Mouse (Mus musculus): ENCODE measurements around the gene Armh3. TPM values are rescaled to one million over a fixed set of nuclear protein-coding genes. Genes with fewer than 3 reads are reported as not detected.
A peak's percentile ranks its signal among the peaks of the same experiment; 100 is the strongest.
"Not testable (repeated sequence)": the region's sequence is repeated elsewhere in the genome, so short reads cannot be mapped to it uniquely, and the experiment has no call there.

Gene Armh3
- total RNA-seq, 2 experiments from 2014 or later: 20.8 to 21.9 TPM

GRCm38 (mm10) chr19:45998694-45999217, 468 bp upstream of the Armh3 start:
- no peak for DNase-seq (ENCODE audit: low spot score in 2 of 2)
- intact Hi-C loops (cut with DNase I): no loop called here

DNA sequence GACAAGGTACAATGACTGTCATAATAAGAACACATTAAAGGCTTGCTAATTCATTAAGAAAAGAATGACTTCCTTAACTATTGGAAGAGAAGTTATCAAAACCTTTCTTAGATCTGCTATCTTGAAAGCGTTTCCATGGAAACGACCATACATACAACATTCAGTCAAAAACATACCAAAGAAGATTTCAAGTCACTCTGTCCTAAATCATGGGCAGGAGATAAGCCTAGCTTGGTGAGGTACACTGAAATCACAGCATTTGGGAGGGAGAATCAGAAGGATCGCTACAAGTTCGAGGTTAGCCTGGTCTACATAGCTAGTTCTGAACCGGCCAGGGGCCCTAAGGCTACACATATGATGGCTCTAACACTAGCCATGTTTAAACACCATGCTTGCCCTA, 923 bp downstream of the Armh3 start:
- DNase-seq (ENCODE audit: low spot score in 2 of 2): no peak
- intact Hi-C loops (cut with DNase I): no loop called here

DNA sequence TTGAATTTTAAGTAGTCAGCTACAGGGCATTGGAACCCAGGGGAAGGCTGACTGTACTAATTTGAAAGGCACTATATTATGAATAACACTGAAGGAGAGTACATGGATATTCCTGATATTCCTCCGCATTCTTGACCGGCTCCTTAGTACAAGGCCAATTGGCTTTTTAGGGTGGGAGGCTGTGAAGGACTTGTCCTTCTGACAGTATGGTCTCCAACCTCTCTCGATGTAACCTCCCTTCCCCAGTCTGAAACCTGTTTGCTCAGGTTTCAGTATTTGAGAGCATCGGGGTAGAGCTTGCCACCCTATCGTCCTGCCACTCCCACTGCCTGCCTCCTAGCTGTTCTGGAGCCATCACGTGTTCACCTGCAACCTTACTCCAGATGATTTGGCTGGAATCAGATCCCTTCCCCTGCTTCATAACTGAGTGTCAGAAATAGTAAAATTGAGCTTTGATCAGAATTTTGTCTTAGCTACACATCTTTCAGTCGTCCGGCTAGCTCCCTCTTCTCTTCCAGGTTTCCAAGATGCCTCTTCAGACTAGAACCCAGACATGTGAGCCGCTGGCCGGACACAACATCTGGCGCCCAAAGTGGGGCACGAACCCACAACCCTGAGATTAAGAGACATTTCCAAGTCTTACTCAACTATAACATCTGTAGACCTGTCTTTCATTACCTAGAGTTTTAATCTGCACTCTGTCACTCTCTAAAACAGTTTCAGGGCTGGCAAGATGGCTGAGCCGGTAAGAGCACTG, 4.1 kb downstream of the Armh3 start:
- no peak for DNase-seq (ENCODE audit: low spot score in 2 of 2)
- intact Hi-C loops (cut with DNase I): no loop called here

DNA sequence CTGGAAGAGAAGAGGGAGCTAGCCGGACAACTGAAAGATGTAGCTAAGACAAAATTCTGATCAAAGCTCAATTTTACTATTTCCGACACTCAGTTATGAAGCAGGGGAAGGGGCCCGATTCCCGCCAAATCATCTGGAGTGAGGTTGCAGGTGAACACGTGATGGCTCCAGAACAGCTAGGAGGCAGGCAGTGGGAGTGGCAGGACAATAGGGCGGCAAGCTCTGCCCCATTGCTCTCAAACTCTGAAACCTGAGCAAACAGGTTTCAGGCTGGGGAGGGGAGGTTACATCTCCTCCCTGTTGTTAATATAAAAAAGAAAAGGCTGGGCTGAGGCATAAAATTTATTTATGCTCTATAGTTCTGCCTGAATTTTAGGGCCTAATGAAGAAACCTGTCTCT, 4.8 kb downstream of the Armh3 start:
- intact Hi-C loops (cut with DNase I); DNase-seq (ENCODE audit: low spot score in 2 of 2): not testable (repeated sequence)

DNA sequence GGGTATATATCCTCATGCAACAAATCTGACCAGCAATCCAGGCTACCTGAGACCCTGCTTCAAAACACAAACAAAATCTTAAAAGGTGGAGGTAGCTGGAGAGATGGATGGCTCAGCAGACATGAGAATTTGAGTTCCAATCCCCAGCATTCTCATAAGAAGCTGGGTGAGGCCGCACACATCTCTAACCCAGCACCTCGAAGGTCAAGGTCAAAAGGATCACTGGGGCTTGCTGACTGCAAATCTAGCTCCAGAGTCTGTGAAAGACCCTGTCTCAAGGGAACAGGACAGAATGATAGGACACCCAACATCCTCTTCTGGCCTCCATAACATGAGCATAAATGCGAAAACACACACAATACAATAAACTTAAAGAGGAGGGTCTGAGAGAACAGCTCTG, 7.1 kb downstream of the Armh3 start:
- DNase-seq (ENCODE audit: low spot score in 2 of 2): no peak
- intact Hi-C loops (cut with DNase I): no loop called here

GRCm38 (mm10) chr19:45988238-45988637, 10.1 kb downstream of the Armh3 start:
- intact Hi-C loops (cut with DNase I): no loop called here

GRCm38 (mm10) chr19:45984379-45984778, 13.9 kb downstream of the Armh3 start:
- intact Hi-C loops (cut with DNase I): no loop called here
- DNase-seq (ENCODE audit: low spot score in 2 of 2): no peak

More at GRCm38 (mm10) chr19:45988238-45988637, 10.1 kb downstream of the Armh3 start:
- no peak for DNase-seq (ENCODE audit: low spot score in 2 of 2)

DNA sequence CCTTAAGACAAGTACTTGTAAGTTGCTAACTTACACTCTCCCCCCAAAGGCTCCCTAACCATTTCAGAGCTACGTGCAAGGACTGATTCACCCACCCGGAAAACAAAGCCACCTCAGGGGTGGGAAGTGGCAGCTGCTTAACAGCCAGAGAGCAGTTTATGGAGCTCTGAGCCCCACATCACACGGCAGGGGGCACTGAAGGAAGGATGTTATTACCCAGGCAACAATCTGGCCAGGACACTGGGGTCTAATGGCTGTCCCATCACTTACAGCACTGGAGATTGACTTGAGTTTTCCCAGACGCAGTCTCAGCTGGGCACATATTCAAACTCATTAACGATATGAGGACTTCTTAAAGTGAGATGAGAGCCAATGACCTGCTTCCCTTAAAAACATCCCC, 37.5 kb downstream of the Armh3 start:
- intact Hi-C loops (cut with DNase I): loop anchor here (5.0 kb wide), 1 partner anchor 52 kb away; no protein-coding TSS in a partner anchor
- DNase-seq (ENCODE audit: low spot score in 2 of 2): no peak

GRCm38 (mm10) chr19:45956736-45957135, 41.6 kb downstream of the Armh3 start:
- peak; percentile 56 to 80 for DNase-seq (ENCODE audit: low spot score in 2 of 2)
- intact Hi-C loops (cut with DNase I): loop anchor here (5.0 kb wide), 1 partner anchor 39 kb away; no protein-coding TSS in a partner anchor

GRCm38 (mm10) chr19:45953286-45953685, 45.0 kb downstream of the Armh3 start:
- intact Hi-C loops (cut with DNase I): loop anchor here (2.0 kb wide), 1 partner anchor 140 kb away; no protein-coding TSS in a partner anchor
- DNase-seq (ENCODE audit: low spot score in 2 of 2): peak; percentile 59 to 62

- intact Hi-C loops (cut with DNase I): no loop called here
- no peak for DNase-seq (ENCODE audit: low spot score in 2 of 2)
Observed at GRCm38 (mm10) chr19:45949236-45949635, 49.1 kb downstream of the Armh3 start.

DNA sequence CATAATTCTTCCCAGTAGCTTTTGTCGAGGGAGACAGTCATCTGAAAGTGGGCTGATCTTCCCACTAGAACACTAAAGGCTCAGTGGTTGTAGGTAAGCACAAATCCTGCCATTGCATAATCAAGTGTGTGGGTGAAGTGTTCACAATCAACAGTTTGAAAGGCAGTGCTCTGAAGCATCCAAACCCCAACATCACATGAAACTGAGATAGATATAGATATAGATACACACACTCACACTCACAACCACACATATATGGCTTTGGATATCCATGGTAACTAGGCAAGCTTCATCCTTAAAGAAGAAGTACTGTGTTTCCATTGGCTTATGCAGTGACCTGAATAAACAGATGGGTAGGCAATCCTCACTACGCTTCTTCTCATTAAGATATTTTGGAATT, 50.5 kb downstream of the Armh3 start:
- peak; percentile 40 to 82 for DNase-seq (ENCODE audit: low spot score in 2 of 2)
- intact Hi-C loops (cut with DNase I): no loop called here

DNA sequence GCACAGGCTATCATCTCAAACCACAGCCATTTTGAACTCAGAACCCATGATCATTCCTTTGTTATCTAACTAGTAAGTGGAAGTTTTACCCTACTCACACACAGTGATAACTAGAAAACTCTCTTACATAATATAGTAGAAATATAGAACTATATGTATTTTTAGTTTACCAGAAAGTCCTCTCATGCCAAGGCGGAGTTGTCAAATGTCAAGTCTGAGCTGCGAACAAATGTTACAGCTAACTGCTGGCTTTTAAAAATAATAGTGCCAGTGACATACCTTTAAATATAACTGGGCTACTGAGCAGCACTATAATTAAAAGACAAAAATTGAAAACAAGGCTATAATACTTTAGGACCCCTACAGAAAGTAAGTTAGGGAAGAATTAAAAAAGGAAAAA, 51.0 kb downstream of the Armh3 start:
- peak in 1 of 2 experiments; percentile 23 for DNase-seq (ENCODE audit: low spot score in 2 of 2)

DNA sequence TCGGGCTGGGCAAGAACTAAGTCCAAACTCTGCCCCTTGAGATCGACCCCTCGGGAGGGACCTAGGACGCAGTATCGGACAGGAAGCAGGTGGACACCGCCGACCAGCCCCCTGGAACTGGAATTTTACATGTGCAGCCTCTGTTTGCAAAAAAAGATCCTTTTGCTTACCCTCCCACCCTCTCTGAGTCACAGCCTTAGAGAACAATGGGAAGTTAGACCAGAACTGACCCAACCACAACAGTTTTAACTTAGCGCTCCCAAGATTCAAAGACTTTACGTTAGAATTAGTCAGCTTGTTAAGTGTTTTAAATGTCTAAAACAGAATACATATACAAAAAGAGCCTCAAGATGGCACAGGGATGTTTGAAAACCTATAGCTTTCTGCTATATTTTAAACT, 51.7 kb downstream of the Armh3 start:
- no peak for DNase-seq (ENCODE audit: low spot score in 2 of 2)
- intact Hi-C loops (cut with DNase I): no loop called here

More for the DNA sequence above, 51.0 kb downstream of the Armh3 start:
- intact Hi-C loops (cut with DNase I): no loop called here

- no peak for DNase-seq (ENCODE audit: low spot score in 2 of 2)
- intact Hi-C loops (cut with DNase I): no loop called here
Observed at GRCm38 (mm10) chr19:45945986-45946385, 52.3 kb downstream of the Armh3 start.

GRCm38 (mm10) chr19:45943758-45944157, 54.5 kb downstream of the Armh3 start:
- intact Hi-C loops (cut with DNase I): no loop called here

DNA sequence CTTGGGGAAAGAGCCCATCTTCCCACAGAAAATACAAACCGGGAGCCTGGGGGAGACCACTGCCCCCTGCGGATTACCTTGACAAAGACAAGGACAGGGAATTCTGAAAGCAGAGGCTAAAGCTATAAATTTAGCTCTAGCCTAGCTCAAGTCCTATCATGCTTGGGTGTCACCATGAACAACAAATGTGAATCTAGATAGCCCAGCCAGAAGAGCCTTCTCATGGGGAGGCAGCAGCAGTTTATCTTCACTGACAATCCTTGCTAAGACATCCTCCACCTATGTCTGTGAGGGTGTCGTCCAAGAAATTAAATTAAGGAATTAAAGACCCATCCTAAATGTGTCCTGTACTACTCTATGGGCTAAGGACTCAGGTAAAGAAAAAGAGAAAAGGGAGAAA, 60.2 kb downstream of the Armh3 start:
- intact Hi-C loops (cut with DNase I): no loop called here
- DNase-seq (ENCODE audit: low spot score in 2 of 2): no peak

More at GRCm38 (mm10) chr19:45943758-45944157, 54.5 kb downstream of the Armh3 start:
- no peak for DNase-seq (ENCODE audit: low spot score in 2 of 2)

GRCm38 (mm10) chr19:45937530-45937929, 60.8 kb downstream of the Armh3 start:
- peak in 1 of 2 experiments; percentile 28 for DNase-seq (ENCODE audit: low spot score in 2 of 2)
- intact Hi-C loops (cut with DNase I): no loop called here

GRCm38 (mm10) chr19:45927236-45927635, 71.1 kb downstream of the Armh3 start:
- no peak for DNase-seq (ENCODE audit: low spot score in 2 of 2)
- intact Hi-C loops (cut with DNase I): no loop called here

DNA sequence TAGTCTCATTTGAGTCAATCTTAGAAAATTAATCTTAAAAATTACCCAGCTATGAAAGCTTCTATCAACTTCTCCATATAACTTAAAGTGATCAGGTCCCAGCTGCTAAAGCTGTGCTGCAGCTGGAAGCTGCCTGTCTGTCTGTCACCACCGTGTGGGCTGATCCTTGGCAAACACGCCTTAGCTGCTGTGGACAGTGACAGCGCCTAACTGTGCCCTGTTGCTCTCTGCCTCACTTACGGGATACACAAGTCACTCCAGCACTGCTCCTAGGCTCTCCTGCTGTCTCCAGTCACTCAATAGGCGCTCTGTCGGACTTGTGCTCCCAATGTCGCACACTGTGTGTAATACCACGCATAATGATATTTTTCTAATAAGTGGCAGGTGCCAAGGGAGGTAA, 71.9 kb downstream of the Armh3 start:
- intact Hi-C loops (cut with DNase I): no loop called here
- DNase-seq (ENCODE audit: low spot score in 2 of 2): no peak
